Mouse (Mus musculus) testis, adult 2 months (tissue): ENCODE measurements around the gene Cfap43. TPM values are rescaled to one million over a fixed set of nuclear protein-coding genes. Genes with fewer than 3 reads are reported as not detected.

Experiments
- H3K27ac ChIP-seq: fragments of 200-500 bp; 2 replicates; pipeline ENCODE4 v1.5.1; 2012; ENCODE audit warnings: low read depth, low read length; ENCODE audit not compliant: control insufficient read depth, insufficient read depth
- H3K27me3 ChIP-seq: fragments of 200-500 bp; 2 replicates; pipeline ENCODE4 v1.6.1; 2012; ENCODE audit warnings: mild to moderate bottlenecking, low read length, moderate library complexity; ENCODE audit not compliant: control insufficient read depth, insufficient read depth
- H3K36me3 ChIP-seq: fragments of 200-500 bp; 2 replicates; pipeline ENCODE4 v1.6.1; 2012; ENCODE audit warnings: mild to moderate bottlenecking, low read length; ENCODE audit not compliant: control insufficient read depth, insufficient read depth
- H3K4me1 ChIP-seq: fragments of 200-500 bp; 2 replicates; pipeline ENCODE4 v1.6.1; 2012; ENCODE audit warnings: low read length; ENCODE audit not compliant: control insufficient read depth, insufficient read depth
- H3K4me3 ChIP-seq: fragments of 200-500 bp; 2 replicates; pipeline ENCODE4 v1.5.1; 2012; ENCODE audit warnings: low read depth, mild to moderate bottlenecking, low read length, moderate library complexity, mixed read lengths; ENCODE audit not compliant: control insufficient read depth
- CTCF ChIP-seq: fragments of 200-500 bp; IDR thresholded peaks from 2 replicates; pipeline ENCODE4 v1.5.1; 2012; ENCODE audit warnings: low read depth, mild to moderate bottlenecking, inconsistent platforms, low read length, moderate library complexity; ENCODE audit not compliant: control insufficient read depth, insufficient read depth, insufficient replicate concordance
- POLR2A ChIP-seq: fragments of 200-500 bp; IDR thresholded peaks from 2 replicates; pipeline ENCODE4 v1.6.1; 2012; ENCODE audit warnings: low read depth, mild to moderate bottlenecking, inconsistent platforms, low read length, moderate library complexity; ENCODE audit not compliant: control insufficient read depth
- polyA plus RNA-seq: library from polyadenylated mRNA; depleted of rRNA; stranded (reverse); fragments of >200 nt; gene quantifications from 2 replicates; pipeline ENCODE4 v1.2.3, GENCODE M21; 2012

The Cfap43 gene
- polyA plus RNA-seq, 1 experiment = 95.2 TPM

DNA sequence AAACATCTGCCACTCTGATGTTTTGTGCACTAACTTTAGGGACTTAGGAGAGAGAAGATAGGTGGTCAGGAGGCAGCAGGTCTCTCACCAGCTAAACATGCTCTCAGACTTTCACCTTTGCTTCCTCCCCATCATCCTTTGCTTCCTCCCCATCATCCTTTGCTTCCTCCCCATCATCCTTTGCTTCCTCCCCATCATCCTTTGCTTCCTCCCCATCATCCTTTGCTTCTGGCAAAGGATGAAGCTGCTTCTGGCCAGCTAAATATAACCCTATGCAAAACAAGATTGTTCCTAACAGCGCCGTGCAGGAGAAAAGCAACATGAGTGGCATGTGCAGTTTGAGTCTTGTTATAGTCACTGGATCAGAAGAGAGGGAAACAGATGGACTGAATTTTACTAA is 172.0 kb downstream of the Cfap43 start:
- H3K4me3 ChIP-seq = no peak overlapping the region
- TF ChIP-seq POLR2A = no peak
- TF ChIP-seq CTCF = no peak
- no peaks in the 10 kb centered on the region for H3K27me3 ChIP-seq
- H3K27ac ChIP-seq = no peak overlapping the region
- no peaks in the 10 kb centered on the region; the same call in 1 of the 2 replicates for H3K36me3 ChIP-seq
- no peaks in the 10 kb centered on the region for H3K4me1 ChIP-seq

- Histone ChIP-seq H3K36me3 (peaks cover 2% of the 10 kb centered on the region), H3K4me1 (no peaks in the 10 kb centered on the region; the same call in none of the 2 replicates), H3K27me3 (no peaks in the 10 kb centered on the region), H3K27ac (peak overlapping the region; percentile 72), H3K4me3 (peak overlapping the region; percentile 87)
- TF ChIP-seq POLR2A = no peak
- TF ChIP-seq CTCF = no peak
Measured at GRCm38 (mm10) chr19:47731931-47732330, 187.2 kb downstream of the Cfap43 start.

GRCm38 (mm10) chr19:47731071-47731881 is 187.8 kb downstream of the Cfap43 start, which contains the start of gene Sfr1:
Sfr1 (plus strand) TSS chr19:47731682.
- peaks cover 2% of the 10 kb centered on the region for H3K36me3 ChIP-seq
- no peaks in the 10 kb centered on the region for H3K27me3 ChIP-seq
- peak within 1 kb of the TSS; percentile 72 for H3K27ac ChIP-seq
- peak; percentile 25; the same call in 1 of the 2 replicates for TF ChIP-seq CTCF
- TF ChIP-seq POLR2A = peak; percentile 98
- H3K4me1 ChIP-seq = no peaks in the 10 kb centered on the region; the same call in none of the 2 replicates
- H3K4me3 ChIP-seq = peak within 1 kb of the TSS; percentile 87

DNA sequence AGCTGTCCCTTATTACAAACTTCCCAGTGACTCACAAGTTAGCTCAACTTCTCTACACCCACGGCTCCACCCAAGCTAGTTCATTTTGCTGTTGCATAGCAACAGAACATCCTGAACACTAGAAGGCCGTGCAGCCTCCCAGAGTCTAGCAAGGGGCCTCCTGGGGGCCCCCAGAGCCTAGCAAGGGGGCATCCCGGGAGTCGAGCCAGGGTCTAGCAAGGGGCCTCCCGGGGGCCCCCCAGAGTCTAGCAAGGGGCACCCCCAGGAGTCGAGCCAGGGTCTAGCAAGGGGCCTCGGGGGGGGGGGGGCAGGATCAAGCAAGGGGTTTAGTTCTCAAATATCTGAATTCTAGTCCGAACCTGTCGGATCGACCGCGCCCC is 188.4 kb downstream of the Cfap43 start:
- H3K4me1 ChIP-seq = no peaks in the 10 kb centered on the region; the same call in none of the 2 replicates
- H3K27me3 ChIP-seq = no peaks in the 10 kb centered on the region
- TF ChIP-seq POLR2A = no peak
- TF ChIP-seq CTCF = no peak
- H3K4me3 ChIP-seq = peak overlapping the region; percentile 87
- peak overlapping the region; percentile 70 for H3K27ac ChIP-seq
- peaks cover 2% of the 10 kb centered on the region for H3K36me3 ChIP-seq

DNA sequence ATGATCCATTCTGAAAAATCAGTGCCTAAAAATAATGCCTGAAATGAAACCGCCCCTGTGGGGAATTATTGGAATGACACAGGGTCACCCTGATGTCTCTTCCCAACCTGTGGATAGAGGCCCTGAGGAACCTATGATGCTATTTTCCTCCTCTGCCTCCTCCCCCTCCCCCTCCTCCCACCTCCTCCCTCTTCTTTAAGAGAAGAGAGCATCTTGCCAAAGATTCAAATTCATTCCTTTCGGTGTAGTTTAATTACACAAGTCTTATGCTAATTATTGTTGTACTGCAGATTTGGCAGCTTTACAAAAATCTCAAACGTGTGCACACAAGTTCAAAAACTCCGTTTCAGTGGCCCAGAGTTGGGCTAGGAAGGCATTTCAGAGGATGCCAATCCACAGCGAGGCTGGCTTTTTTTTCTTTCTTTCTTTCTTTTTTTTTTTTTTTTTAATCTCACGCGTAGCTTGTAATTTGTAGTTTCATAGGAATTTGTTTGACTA is 193.4 kb downstream of the Cfap43 start:
- no peaks in the 10 kb centered on the region for H3K36me3 ChIP-seq
- no peak overlapping the region for H3K4me3 ChIP-seq
- H3K27ac ChIP-seq = no peak overlapping the region
- H3K4me1 ChIP-seq = no peaks in the 10 kb centered on the region; the same call in none of the 2 replicates
- H3K27me3 ChIP-seq = no peaks in the 10 kb centered on the region
- TF ChIP-seq CTCF = no peak
- TF ChIP-seq POLR2A = no peak

DNA sequence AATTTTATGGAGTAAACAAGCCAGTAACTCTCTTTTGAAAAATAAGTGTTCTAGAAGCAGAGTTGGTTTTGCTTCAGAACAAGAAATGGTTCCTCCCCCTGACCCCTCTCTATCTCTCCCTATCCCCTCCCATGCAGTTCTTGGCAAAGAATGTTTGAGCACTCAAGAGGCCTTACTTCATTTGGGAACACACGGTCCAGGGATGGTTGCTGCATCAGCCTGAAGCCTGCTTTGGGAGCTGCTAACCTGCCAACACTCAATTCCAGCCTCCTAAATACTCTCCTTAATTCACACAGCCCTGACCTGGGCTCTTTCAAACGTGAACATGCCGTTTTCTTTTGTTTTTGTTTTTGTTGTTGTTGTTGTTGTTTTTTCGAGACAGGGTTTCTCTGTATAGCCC is 194.2 kb downstream of the Cfap43 start:
- Histone ChIP-seq H3K4me3 (no peak overlapping the region), H3K27me3 (no peaks in the 10 kb centered on the region)

GRCm38 (mm10) chr19:47722471-47722870 is 196.6 kb downstream of the Cfap43 start:
- H3K4me3 ChIP-seq = peak overlapping the region; percentile 2; the same call in 1 of the 2 replicates
- no peaks in the 10 kb centered on the region for H3K36me3 ChIP-seq
- peak overlapping the region; percentile 12; the same call in 1 of the 2 replicates for H3K27ac ChIP-seq
- H3K27me3 ChIP-seq = no peaks in the 10 kb centered on the region
- TF ChIP-seq CTCF (no peak), POLR2A (no peak)
- H3K4me1 ChIP-seq = no peaks in the 10 kb centered on the region; the same call in 1 of the 2 replicates

More for the DNA sequence above, 194.2 kb downstream of the Cfap43 start:
- Histone ChIP-seq H3K36me3 (no peaks in the 10 kb centered on the region), H3K4me1 (no peaks in the 10 kb centered on the region; the same call in 1 of the 2 replicates), H3K27ac (no peak overlapping the region)
- TF ChIP-seq CTCF = no peak
- no peak for TF ChIP-seq POLR2A
